ENCODE assay signal across 8 mouse cellular contexts in the genomic region with DNA sequence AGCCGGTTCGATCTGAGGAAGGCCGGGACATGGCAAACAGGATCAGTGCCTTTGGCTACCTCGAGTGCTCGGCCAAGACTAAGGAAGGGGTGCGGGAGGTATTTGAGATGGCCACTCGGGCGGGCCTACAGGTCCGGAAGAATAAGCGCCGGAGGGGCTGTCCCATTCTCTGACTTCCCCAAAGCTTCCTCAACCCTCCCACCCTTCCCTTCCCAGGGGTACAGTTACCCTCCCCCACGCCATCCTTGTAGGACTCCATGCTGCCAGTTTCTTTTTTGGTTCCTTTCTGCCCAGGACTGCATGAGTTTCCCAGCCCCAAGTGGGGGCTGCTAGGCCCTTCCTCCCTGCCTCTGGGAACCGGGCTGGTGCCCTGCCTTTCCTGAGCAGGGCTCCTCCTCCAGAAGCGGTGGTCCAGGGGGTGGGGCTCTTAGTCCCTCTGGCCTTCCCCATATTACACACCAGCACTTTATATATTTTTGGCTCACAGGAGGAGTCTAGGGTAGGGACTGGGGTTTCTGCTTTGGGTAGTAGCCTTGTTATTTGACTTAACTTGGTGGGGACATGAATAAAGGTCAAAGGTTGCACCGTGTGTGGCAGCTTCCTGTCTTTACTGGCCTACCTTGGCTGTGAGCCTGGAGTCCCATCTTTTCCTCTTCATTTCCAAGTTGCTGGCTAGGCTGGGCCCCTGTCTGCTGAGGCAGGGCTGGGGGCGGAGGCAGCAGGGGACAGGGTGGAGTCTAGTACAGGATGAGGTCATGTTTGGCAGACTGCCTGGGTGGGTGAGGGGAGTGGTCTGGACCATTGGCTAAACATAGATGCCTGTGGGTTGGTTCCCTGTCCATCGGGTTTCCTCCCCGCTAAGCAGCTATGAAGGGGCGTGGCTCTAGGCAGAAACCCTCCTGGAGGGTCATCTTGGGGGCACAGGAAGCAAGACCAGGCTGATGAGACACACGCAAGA. TPM values are rescaled to one million over a fixed set of nuclear protein-coding genes. Genes with fewer than 3 reads are reported as not detected.
DNase-seq lines count a peak whose midpoint lies in the region; ATAC-seq lines count a peak whose summit lies in the region.

No protein-coding gene starts in this region.

- DNase-seq in thymus, postnatal 25 days, result peak; percentile 27
- DNase-seq in thymus, postnatal 36 days, result no peak
- DNase-seq in fibroblast of lung, adult 2 months (ENCODE audit: low read depth), result peak; percentile 74
- peak; percentile 99 for DNase-seq in kidney, postnatal 10 days
- peak; percentile 53 for DNase-seq in liver, embryonic 13.5 days
- peak; percentile 69 to 83 for DNase-seq in natural killer cell, adult 2 months (ENCODE audit: low spot score in 2 of 2)
- peak; percentile 68 to 83 for DNase-seq in urinary bladder, adult 18-20 months (ENCODE audit: low spot score in 2 of 2)

- H3K4me3 ChIP-seq in heart, embryonic 15.5 days, result 0 out of 2 replicates have a peak overlapping the region, but pooled peaks have one; percentile 4
- H3K4me3 ChIP-seq in liver, embryonic 13.5 days (replicated peaks), result no peak overlapping the region

- H3K27me3 ChIP-seq in heart, embryonic 15.5 days, result no peaks in the 10 kb centered on the region
- peaks cover 14% of the 10 kb centered on the region for H3K27me3 ChIP-seq in liver, embryonic 13.5 days

- peaks cover 68% of the 10 kb centered on the region for H3K4me1 ChIP-seq in heart, embryonic 15.5 days (replicated peaks)
- H3K4me1 ChIP-seq in liver, embryonic 13.5 days (replicated peaks), result peaks cover 61% of the 10 kb centered on the region

- peaks cover 37% of the 10 kb centered on the region for H3K36me3 ChIP-seq in heart, embryonic 15.5 days
- H3K36me3 ChIP-seq in liver, embryonic 13.5 days, result peaks cover 33% of the 10 kb centered on the region

- ATAC-seq in heart, embryonic 15.5 days (replicated peaks; ENCODE audit: insufficient number of reproducible peaks, insufficient read depth, low FRiP score, low read depth), result peak; percentile 95
- peak; percentile 70 for ATAC-seq in liver, embryonic 13.5 days (ENCODE audit: low read depth)

- H3K4me2 ChIP-seq in heart, embryonic 15.5 days, result peak overlapping the region; percentile 31
- 0 out of 2 replicates have a peak overlapping the region, but pooled peaks have one; percentile 19 for H3K4me2 ChIP-seq in liver, embryonic 13.5 days

- peak overlapping the region; percentile 20; the same call in 1 of the 2 replicates for H3K9ac ChIP-seq in heart, embryonic 15.5 days
- H3K9ac ChIP-seq in liver, embryonic 13.5 days, result no peak overlapping the region

- peak overlapping the region; percentile 90 for H3K27ac ChIP-seq in heart, embryonic 15.5 days
- peak overlapping the region; percentile 60; the same call in 1 of the 2 replicates for H3K27ac ChIP-seq in liver, embryonic 13.5 days

- WGBS in heart, embryonic 15.5 days, result 34% methylated on average over 20 of the region's 20 CpGs
- 41% methylated on average over 20 of the region's 20 CpGs for WGBS in liver, embryonic 13.5 days (ENCODE audit: insufficient replicate concordance)

- H3K9me3 ChIP-seq in heart, embryonic 15.5 days (replicated peaks), result no peaks in the 10 kb centered on the region
- H3K9me3 ChIP-seq in liver, embryonic 13.5 days (replicated peaks), result no peaks in the 10 kb centered on the region

RNA-seq across cellular contexts. Expression of a gene that starts 6.0 kb away (rescaled TPM):
- 170 and 177 TPM in 2 replicates for polyA plus RNA-seq in heart, embryonic 15.5 days (2015; fragmentation: Nextera tagmentation; extraction: Ambion mirVana)
- 19.4 and 21.5 TPM in 2 replicates for polyA plus RNA-seq in liver, embryonic 13.5 days (2015; fragmentation: Nextera tagmentation; extraction: Ambion mirVana)

RNA-seq across cellular contexts. Expression of a gene that starts 12.5 kb away (rescaled TPM):
- polyA plus RNA-seq in heart, embryonic 15.5 days (2015; fragmentation: Nextera tagmentation; extraction: Ambion mirVana), result 0.78 and 0.95 TPM in 2 replicates
- not detected in 2 replicates for polyA plus RNA-seq in liver, embryonic 13.5 days (2015; fragmentation: Nextera tagmentation; extraction: Ambion mirVana)

RNA-seq across cellular contexts. Expression of a gene that starts 13.3 kb away (rescaled TPM):
- polyA plus RNA-seq in heart, embryonic 15.5 days (2015; fragmentation: Nextera tagmentation; extraction: Ambion mirVana), result 33.6 and 33.9 TPM in 2 replicates
- polyA plus RNA-seq in liver, embryonic 13.5 days (2015; fragmentation: Nextera tagmentation; extraction: Ambion mirVana), result 0.37 and 0.59 TPM in 2 replicates

RNA-seq across cellular contexts. Expression of a gene that starts 24.2 kb away (rescaled TPM):
- polyA plus RNA-seq in heart, embryonic 15.5 days (2015; fragmentation: Nextera tagmentation; extraction: Ambion mirVana), result 24.4 and 34.9 TPM in 2 replicates
- 26.2 and 28.7 TPM in 2 replicates for polyA plus RNA-seq in liver, embryonic 13.5 days (2015; fragmentation: Nextera tagmentation; extraction: Ambion mirVana)

Comparison
In these comparisons a context has a peak if more than half of its experiments do, and no peak if none do; other contexts are left out.
1. DNase-seq: peak in thymus, postnatal 25 days (single experiment), fibroblast of lung, adult 2 months (single experiment), kidney, postnatal 10 days (single experiment), liver, embryonic 13.5 days (single experiment), natural killer cell, adult 2 months (2 of 2) and urinary bladder, adult 18-20 months (2 of 2); none in thymus, postnatal 36 days (0 of 2).
2. RNA of a gene that starts 13.3 kb away (polyA plus RNA-seq): 33.6 to 33.9 TPM in heart, embryonic 15.5 days; 0.37 to 0.59 TPM in liver, embryonic 13.5 days; every median in the first group is over 10 times any median in the second.